Comparison of ENCODE assay signal across 9 mouse cellular contexts in the genomic region with DNA sequence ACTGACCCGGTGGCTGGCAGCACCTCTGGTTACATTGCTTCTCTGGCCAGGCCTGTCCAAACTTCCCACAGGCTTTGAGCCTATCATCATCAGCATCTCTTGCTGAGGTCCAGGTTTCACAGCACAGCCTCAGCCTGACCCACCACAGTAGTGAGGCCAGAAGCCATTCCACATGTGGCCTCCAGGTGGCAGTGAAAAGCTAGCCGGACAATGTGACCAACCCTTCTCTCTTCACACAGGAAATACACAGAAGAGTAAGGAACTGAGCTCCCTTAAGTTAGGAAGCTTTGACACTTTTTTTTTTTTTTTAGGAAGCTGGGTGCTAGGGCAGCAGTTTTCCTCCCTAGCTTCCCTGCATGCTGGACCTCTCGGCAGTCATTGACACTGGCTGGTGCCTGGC. TPM values are rescaled to one million over a fixed set of nuclear protein-coding genes. Genes with fewer than 3 reads are reported as not detected.
DNase-seq lines count a peak whose midpoint lies in the region; ATAC-seq lines count a peak whose summit lies in the region.
"Had no signal": no experiment of that assay in that cellular context is flagged by ENCODE, and none has a peak within 500 bp of the region (broad histone marks: within the 10 kb centered on the region; RNA-seq: fewer than 3 reads in every experiment).

No protein-coding gene starts in this region.

- WGBS in kidney, embryonic 14.5 days: 35% methylated on average over 3 of the region's 3 CpGs
- 43% methylated on average over 3 of the region's 3 CpGs for WGBS in midbrain, embryonic 10.5 days

- no peaks in the 10 kb centered on the region for H3K4me1 ChIP-seq in kidney, embryonic 14.5 days (ENCODE audit: control insufficient read depth, insufficient read depth, low read length)
- peaks cover 22% of the 10 kb centered on the region for H3K4me1 ChIP-seq in midbrain, embryonic 10.5 days

- peak; percentile 44 for DNase-seq in left cerebral cortex, postnatal 4 days
- no peak for DNase-seq in left cerebral cortex, postnatal 10 days (ENCODE audit: extremely low spot score in 1 of 2, low spot score in 2 of 2)
- peak; percentile 35 for DNase-seq in adrenal gland, adult 2 months
- peak; percentile 40 for DNase-seq in embryo, embryonic 11.5 days (ENCODE audit: low read depth, low spot score)
- peak; percentile 62 for DNase-seq in midbrain, embryonic 10.5 days (ENCODE audit: low spot score)

- H3K27ac ChIP-seq in kidney, embryonic 14.5 days (ENCODE audit: low read depth, low read length): no peak overlapping the region
- no peak overlapping the region for H3K27ac ChIP-seq in midbrain, embryonic 10.5 days (replicated peaks)
- H3K27ac ChIP-seq: macrophage had no signal

- no peak overlapping the region for H3K9ac ChIP-seq in kidney, embryonic 14.5 days (ENCODE audit: low read depth, low read length)

- ATAC-seq in kidney, embryonic 14.5 days (ENCODE audit: low FRiP score, low TSS enrichment): peak; percentile 53
- ATAC-seq in activated CD4-positive, CD25-positive, alpha-beta regulatory T cell, adult 4 months: no peak

- no peak overlapping the region for H3K4me2 ChIP-seq in kidney, embryonic 14.5 days (replicated peaks; ENCODE audit: low read depth, low read length)

- H3K4me3 ChIP-seq in kidney, embryonic 14.5 days (ENCODE audit: low read length): no peak overlapping the region
- H3K4me3 ChIP-seq in midbrain, embryonic 10.5 days: no peak overlapping the region

- no peaks in the 10 kb centered on the region for H3K36me3 ChIP-seq in kidney, embryonic 14.5 days (ENCODE audit: control insufficient read depth, insufficient read depth, low read length)
- H3K36me3 ChIP-seq in midbrain, embryonic 10.5 days: no peaks in the 10 kb centered on the region

- H3K27me3 ChIP-seq in kidney, embryonic 14.5 days (ENCODE audit: control insufficient read depth, insufficient read depth, low read length): peaks cover 29% of the 10 kb centered on the region
- H3K27me3 ChIP-seq in midbrain, embryonic 10.5 days (ENCODE audit: low read depth, poor library complexity, severe bottlenecking): peaks cover 96% of the 10 kb centered on the region

- intact Hi-C loops in left cerebral cortex, postnatal 4 days (cut with DNase I): no loop called here
- intact Hi-C loops in left cerebral cortex, postnatal 10 days (cut with DNase I): no loop called here

- H3K9me3 ChIP-seq in kidney, embryonic 14.5 days (ENCODE audit: control insufficient read depth, low read length): no peaks in the 10 kb centered on the region
- no peaks in the 10 kb centered on the region for H3K9me3 ChIP-seq in midbrain, embryonic 10.5 days (replicated peaks)

RNA-seq across cellular contexts. Expression of a gene that starts 7.7 kb away (rescaled TPM):
- total RNA-seq in left cerebral cortex, postnatal 4 days (2021): under 1 TPM in 1 of 2 experiments, not detected in 1; 0.48 TPM
- under 1 TPM; 0.39 to 0.75 TPM for total RNA-seq in left cerebral cortex, postnatal 10 days (2021)
- total RNA-seq in adrenal gland, adult 2 months (2021): not detected
- 0.24 and 0.56 TPM in 2 replicates for polyA plus RNA-seq in adrenal gland, adult 2 months (2012; rRNA removed)
- polyA plus RNA-seq in kidney, embryonic 14.5 days (2014; fragmentation: Nextera tagmentation; extraction: Ambion mirVana): not detected in 2 replicates
- polyA plus RNA-seq in midbrain, embryonic 10.5 days (2016; fragmentation: Nextera tagmentation; extraction: Ambion mirVana): 60.2 and 87.1 TPM in 2 replicates
- not detected for polyA plus RNA-seq in activated CD4-positive, CD25-positive, alpha-beta regulatory T cell, adult 4 months (2017; shearing (Covaris generic))
- total RNA-seq: gastrocnemius, postnatal 36 days had no signal
- polyA plus RNA-seq: macrophage had no signal

Comparison
In these comparisons a context has a peak if more than half of its experiments do, and no peak if none do; other contexts are left out.
1. DNase-seq: peak in left cerebral cortex, postnatal 4 days (single experiment), adrenal gland, adult 2 months (single experiment), embryo, embryonic 11.5 days (single experiment) and midbrain, embryonic 10.5 days (single experiment); none in left cerebral cortex, postnatal 10 days (0 of 2).
2. RNA of a gene that starts 7.7 kb away (polyA plus RNA-seq): 60.2 to 87.1 TPM in midbrain, embryonic 10.5 days; 0.24 to 0.56 TPM in adrenal gland, adult 2 months, not detected in kidney, embryonic 14.5 days and not detected in activated CD4-positive, CD25-positive, alpha-beta regulatory T cell, adult 4 months; every median in the first group is over 10 times any median in the second.